Mouse (Mus musculus) kidney, adult 10 weeks (tissue): ENCODE data around the gene Gm15155. TPM values are rescaled to one million over a fixed set of nuclear protein-coding genes. Genes with fewer than 3 reads are reported as not detected.

Experiments used
- polyA plus RNA-seq: library from polyadenylated mRNA; stranded (reverse); fragments of 350-450 nt; fragmentation: Illumina TruSeq; extraction: RNeasy Lipid Tissue Mini Kit (QIAGEN cat#74804); gene quantifications from one replicate; pipeline ENCODE4 v1.2.3, GENCODE M21; 2014; ENCODE audit warnings: low read depth, low replicate concordance

Gene Gm15155
- not detected for polyA plus RNA-seq

GRCm38 (mm10) chrX:155624341-155624841 lies at the start of gene Gm15155:
Gene Gm15155, plus strand, starts transcription at chrX:155624741.

GRCm38 (mm10) chrX:155623701-155624281 lies 750 bp upstream of the Gm15155 start, which contains the start of gene Ptchd1:
Gene Ptchd1, minus strand, starts transcription at chrX:155623814.

Other genes starting within 250 kb of the Gm15155 start
- gene Ptchd1, start 927 bp upstream of the Gm15155 start, polyA plus RNA-seq: 0.93 TPM